Mouse (Mus musculus): ENCODE data around the gene Smc6. TPM values are rescaled to one million over a fixed set of nuclear protein-coding genes. Genes with fewer than 3 reads are reported as not detected.

Smc6 gene
- polyA plus RNA-seq, 1 experiment from 2014 or later = 91.6 TPM

DNA sequence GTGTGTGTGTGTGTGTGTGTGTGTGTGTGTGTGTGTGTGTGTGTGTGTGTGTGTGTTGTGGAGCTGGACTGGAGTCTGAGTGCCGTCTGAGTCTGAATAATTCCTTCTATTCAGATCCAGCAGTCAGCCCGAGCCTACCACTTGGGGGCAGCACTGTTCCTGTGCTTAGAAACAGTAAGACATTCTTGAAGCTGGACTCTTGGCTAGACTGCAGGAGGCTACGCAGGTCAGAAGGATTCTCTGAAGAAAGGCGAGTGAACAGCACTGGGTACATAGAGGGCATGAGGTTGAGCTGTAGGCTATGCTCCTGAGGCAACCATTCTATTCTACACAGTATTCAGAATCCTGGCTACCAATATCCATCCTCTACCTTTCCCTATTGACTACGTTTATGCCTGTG lies 85.2 kb downstream of the Smc6 start:
- no peaks in the 10 kb centered on the region; the same call in 1 of the 2 replicates for H3K4me1 ChIP-seq (replicated peaks)
- ATAC-seq (ENCODE audit: low FRiP score, low read depth) = no peak
- no peak overlapping the region for H3K4me3 ChIP-seq
- 31% methylated on average over 5 of the region's 5 CpGs for WGBS
- no peak overlapping the region for H3K27ac ChIP-seq (replicated peaks)
- H3K36me3 ChIP-seq = no peaks in the 10 kb centered on the region
- no peaks in the 10 kb centered on the region for H3K27me3 ChIP-seq
- H3K9ac ChIP-seq = no peak overlapping the region
- H3K9me3 ChIP-seq = no peaks in the 10 kb centered on the region
- H3K4me2 ChIP-seq = no peak overlapping the region

GRCm38 (mm10) chr12:11362435-11362834 lies 96.7 kb downstream of the Smc6 start:
- 77% methylated on average over 6 of the region's 6 CpGs for WGBS
- peak; percentile 48; the same call in 1 of the 2 replicates for ATAC-seq (ENCODE audit: low FRiP score, low read depth)
- no peak overlapping the region for H3K4me2 ChIP-seq
- H3K9me3 ChIP-seq = no peaks in the 10 kb centered on the region
- no peaks in the 10 kb centered on the region for H3K36me3 ChIP-seq
- no peak overlapping the region for H3K9ac ChIP-seq
- no peaks in the 10 kb centered on the region for H3K27me3 ChIP-seq
- H3K4me3 ChIP-seq = no peak overlapping the region
- H3K4me1 ChIP-seq (replicated peaks) = no peaks in the 10 kb centered on the region
- H3K27ac ChIP-seq (replicated peaks) = no peak overlapping the region

- H3K36me3 ChIP-seq = no peaks in the 10 kb centered on the region
- 69% methylated on average over 6 of the region's 6 CpGs for WGBS
- no peaks in the 10 kb centered on the region for H3K27me3 ChIP-seq
- no peaks in the 10 kb centered on the region for H3K4me1 ChIP-seq (replicated peaks)
- H3K4me3 ChIP-seq = no peak overlapping the region
- no peak for ATAC-seq (ENCODE audit: low FRiP score, low read depth)
- H3K9me3 ChIP-seq = no peaks in the 10 kb centered on the region
- H3K27ac ChIP-seq (replicated peaks) = no peak overlapping the region
- H3K4me2 ChIP-seq = no peak overlapping the region
- no peak overlapping the region for H3K9ac ChIP-seq
Observed at GRCm38 (mm10) chr12:11364870-11365269, 99.2 kb downstream of the Smc6 start.

DNA sequence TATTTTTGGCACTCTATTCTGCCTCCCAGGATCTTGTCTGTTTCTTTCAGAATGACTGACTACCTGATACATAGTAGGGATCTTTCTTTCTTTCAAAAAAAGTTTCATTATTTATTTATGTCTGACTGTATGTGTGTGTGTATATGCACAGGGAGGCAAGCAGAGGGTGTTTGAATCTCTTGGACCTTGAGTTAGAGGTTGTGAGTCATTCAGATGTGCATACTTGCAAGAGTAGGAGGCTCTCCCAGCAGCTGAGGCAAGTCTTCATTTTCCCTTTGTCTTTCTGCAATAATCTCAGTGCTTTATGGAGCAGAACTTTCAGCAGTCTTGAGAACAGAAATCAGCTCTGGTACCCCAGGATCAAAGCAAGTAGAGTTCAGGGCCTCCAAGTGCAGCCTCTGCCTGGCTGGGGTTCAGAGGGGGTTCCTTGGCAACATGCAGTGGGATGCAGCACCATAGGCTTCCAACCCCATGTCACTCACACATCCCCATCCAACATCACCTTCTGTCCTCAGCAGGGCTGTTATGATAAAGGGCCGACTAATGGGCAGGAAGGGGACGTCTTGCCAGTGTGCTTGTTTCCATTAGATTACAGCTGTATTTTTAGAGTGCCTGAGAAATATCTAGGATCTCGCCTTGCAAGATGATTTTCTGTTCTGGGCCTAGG lies 101.5 kb downstream of the Smc6 start:
- Histone ChIP-seq H3K9me3 (no peaks in the 10 kb centered on the region), H3K9ac (no peak overlapping the region), H3K4me2 (no peak overlapping the region), H3K4me1 (replicated peaks) (no peaks in the 10 kb centered on the region), H3K27me3 (no peaks in the 10 kb centered on the region), H3K36me3 (no peaks in the 10 kb centered on the region), H3K27ac (replicated peaks) (no peak overlapping the region), H3K4me3 (no peak overlapping the region)
- whole genome bisulfite sequencing = 80% methylated on average over 3 of the region's 3 CpGs
- no peak for ATAC-seq (ENCODE audit: low FRiP score, low read depth)

Small RNAs within 50 kb of the gene (microRNA-seq; reads per million reads assigned to microRNA genes)
- gene Mir7675 = not detected

Other genes with a start within 250 kb of the Smc6 start
- 0.80 and 0.83 TPM in 2 replicates for gene Kcns3, start 114.8 kb upstream of the Smc6 start, polyA plus RNA-seq (2015; fragmentation: Nextera tagmentation; extraction: Ambion mirVana)
- not detected in 2 replicates for gene Msgn1, start 56.9 kb upstream of the Smc6 start, polyA plus RNA-seq (2015; fragmentation: Nextera tagmentation; extraction: Ambion mirVana)
- 1.8 and 3.7 TPM in 2 replicates for gene Gen1, start 85 bp upstream of the Smc6 start, polyA plus RNA-seq (2015; fragmentation: Nextera tagmentation; extraction: Ambion mirVana)
- gene Vsnl1, start 170.7 kb downstream of the Smc6 start, polyA plus RNA-seq (2015; fragmentation: Nextera tagmentation; extraction: Ambion mirVana) = 95.3 and 123 TPM in 2 replicates
- 0.30 and 0.53 TPM in 2 replicates for gene Rad51ap2, start 190.2 kb downstream of the Smc6 start, polyA plus RNA-seq (2015; fragmentation: Nextera tagmentation; extraction: Ambion mirVana)

Measured in hindbrain, embryonic 15.5 days (tissue).